Mouse (Mus musculus): ENCODE data around the gene Pld2. TPM values are rescaled to one million over a fixed set of nuclear protein-coding genes. Genes with fewer than 3 reads are reported as not detected.
"Not testable (repeated sequence)": the region's sequence is repeated elsewhere in the genome, so short reads cannot be mapped to it uniquely, and the experiment has no call there.

Gene Pld2
- polyA plus RNA-seq, 1 experiment = not detected

GRCm38 (mm10) chr11:70511242-70511641 lies 28.6 kb upstream of the Pld2 start:
- H3K27ac ChIP-seq (ENCODE audit: insufficient read depth, low read depth, low read length) = no peak overlapping the region
- no peak overlapping the region for H3K4me3 ChIP-seq (ENCODE audit: insufficient read depth, low read depth, low read length)
- 57% methylated on average over 2 of the region's 2 CpGs for WGBS
- H3K4me1 ChIP-seq (ENCODE audit: control insufficient read depth, insufficient read depth, low read length) = peaks cover 8% of the 10 kb centered on the region
- TF ChIP-seq POLR2A (IDR thresholded peaks at IDR 0.05; ENCODE audit: insufficient read depth, low read depth, low read length) = no peak
- no peak for TF ChIP-seq CTCF (IDR thresholded peaks at IDR 0.05; ENCODE audit: insufficient read depth, low read depth, low read length)

- TF ChIP-seq CTCF (IDR thresholded peaks at IDR 0.05; ENCODE audit: insufficient read depth, low read depth, low read length) (no peak), POLR2A (IDR thresholded peaks at IDR 0.05; ENCODE audit: insufficient read depth, low read depth, low read length) (no peak)
- 88% methylated on average over 7 of the region's 7 CpGs for WGBS
- Histone ChIP-seq H3K27ac (ENCODE audit: insufficient read depth, low read depth, low read length) (no peak overlapping the region), H3K4me3 (ENCODE audit: insufficient read depth, low read depth, low read length) (no peak overlapping the region), H3K4me1 (ENCODE audit: control insufficient read depth, insufficient read depth, low read length) (peaks cover 8% of the 10 kb centered on the region)
Observed at GRCm38 (mm10) chr11:70511825-70512224, 28.0 kb upstream of the Pld2 start.

GRCm38 (mm10) chr11:70512709-70513342 lies 27.0 kb upstream of the Pld2 start:
- TF ChIP-seq CTCF (IDR thresholded peaks at IDR 0.05; ENCODE audit: insufficient read depth, low read depth, low read length) (no peak), POLR2A (IDR thresholded peaks at IDR 0.05; ENCODE audit: insufficient read depth, low read depth, low read length) (no peak)
- H3K4me1 ChIP-seq (ENCODE audit: control insufficient read depth, insufficient read depth, low read length) = peaks cover 8% of the 10 kb centered on the region
- WGBS = 68% methylated on average over 7 of the region's 7 CpGs
- no peak overlapping the region for H3K4me3 ChIP-seq (ENCODE audit: insufficient read depth, low read depth, low read length)
- no peak overlapping the region for H3K27ac ChIP-seq (ENCODE audit: insufficient read depth, low read depth, low read length)

GRCm38 (mm10) chr11:70513520-70513919 lies 26.3 kb upstream of the Pld2 start:
- 54% methylated on average over 11 of the region's 11 CpGs for WGBS
- peaks cover 8% of the 10 kb centered on the region for H3K4me1 ChIP-seq (ENCODE audit: control insufficient read depth, insufficient read depth, low read length)
- TF ChIP-seq POLR2A (IDR thresholded peaks at IDR 0.05; ENCODE audit: insufficient read depth, low read depth, low read length) = no peak
- no peak for TF ChIP-seq CTCF (IDR thresholded peaks at IDR 0.05; ENCODE audit: insufficient read depth, low read depth, low read length)
- no peak overlapping the region for H3K4me3 ChIP-seq (ENCODE audit: insufficient read depth, low read depth, low read length)
- H3K27ac ChIP-seq (ENCODE audit: insufficient read depth, low read depth, low read length) = no peak overlapping the region

GRCm38 (mm10) chr11:70514288-70514687 lies 25.6 kb upstream of the Pld2 start, which contains the start of gene Vmo1:
TSS of gene Vmo1 (minus strand) at chr11:70514616.
- Histone ChIP-seq H3K27ac (ENCODE audit: insufficient read depth, low read depth, low read length) (no peak within 1 kb of the TSS), H3K4me3 (ENCODE audit: insufficient read depth, low read depth, low read length) (no peak within 1 kb of the TSS), H3K4me1 (ENCODE audit: control insufficient read depth, insufficient read depth, low read length) (peaks cover 8% of the 10 kb centered on the region)
- no peak for TF ChIP-seq POLR2A (IDR thresholded peaks at IDR 0.05; ENCODE audit: insufficient read depth, low read depth, low read length)
- no peak for TF ChIP-seq CTCF (IDR thresholded peaks at IDR 0.05; ENCODE audit: insufficient read depth, low read depth, low read length)
- WGBS = 89% methylated on average over 7 of the region's 7 CpGs

- WGBS = 28% methylated on average over 2 of the region's 2 CpGs
- Histone ChIP-seq H3K4me3 (ENCODE audit: insufficient read depth, low read depth, low read length) (no peak overlapping the region), H3K27ac (ENCODE audit: insufficient read depth, low read depth, low read length) (no peak overlapping the region), H3K4me1 (ENCODE audit: control insufficient read depth, insufficient read depth, low read length) (peaks cover 8% of the 10 kb centered on the region)
- no peak for TF ChIP-seq POLR2A (IDR thresholded peaks at IDR 0.05; ENCODE audit: insufficient read depth, low read depth, low read length)
- no peak for TF ChIP-seq CTCF (IDR thresholded peaks at IDR 0.05; ENCODE audit: insufficient read depth, low read depth, low read length)
Observed at GRCm38 (mm10) chr11:70516352-70516751, 23.5 kb upstream of the Pld2 start.

- Histone ChIP-seq H3K4me1 (ENCODE audit: control insufficient read depth, insufficient read depth, low read length) (peaks cover 7% of the 10 kb centered on the region), H3K4me3 (ENCODE audit: insufficient read depth, low read depth, low read length) (no peak overlapping the region), H3K27ac (ENCODE audit: insufficient read depth, low read depth, low read length) (no peak overlapping the region)
- 68% methylated on average over 1 of the region's 1 CpGs for WGBS
- TF ChIP-seq POLR2A (IDR thresholded peaks at IDR 0.05; ENCODE audit: insufficient read depth, low read depth, low read length) (no peak), CTCF (IDR thresholded peaks at IDR 0.05; ENCODE audit: insufficient read depth, low read depth, low read length) (no peak)
Observed at GRCm38 (mm10) chr11:70518436-70518835, 21.4 kb upstream of the Pld2 start.

- Histone ChIP-seq H3K4me1 (ENCODE audit: control insufficient read depth, insufficient read depth, low read length) (peaks cover 6% of the 10 kb centered on the region), H3K4me3 (ENCODE audit: insufficient read depth, low read depth, low read length) (peak within 1 kb of the TSS; percentile 25), H3K27ac (ENCODE audit: insufficient read depth, low read depth, low read length) (no peak within 1 kb of the TSS)
- WGBS = 86% methylated on average over 10 of the region's 10 CpGs
- TF ChIP-seq CTCF (IDR thresholded peaks at IDR 0.05; ENCODE audit: insufficient read depth, low read depth, low read length) = no peak
- TF ChIP-seq POLR2A (IDR thresholded peaks at IDR 0.05; ENCODE audit: insufficient read depth, low read depth, low read length) = no peak
Observed at GRCm38 (mm10) chr11:70518923-70519322, 20.9 kb upstream of the Pld2 start, which contains the start of gene Gltpd2. TSS of gene Gltpd2 (plus strand) at chr11:70519196.

GRCm38 (mm10) chr11:70520178-70520769 lies 19.6 kb upstream of the Pld2 start:
- no peak for TF ChIP-seq POLR2A (IDR thresholded peaks at IDR 0.05; ENCODE audit: insufficient read depth, low read depth, low read length)
- no peak for TF ChIP-seq CTCF (IDR thresholded peaks at IDR 0.05; ENCODE audit: insufficient read depth, low read depth, low read length)
- H3K4me3 ChIP-seq (ENCODE audit: insufficient read depth, low read depth, low read length) = peak overlapping the region; percentile 25
- H3K27ac ChIP-seq (ENCODE audit: insufficient read depth, low read depth, low read length) = no peak overlapping the region
- WGBS = 31% methylated on average over 41 of the region's 41 CpGs
- peaks cover 6% of the 10 kb centered on the region for H3K4me1 ChIP-seq (ENCODE audit: control insufficient read depth, insufficient read depth, low read length)

- peaks cover 13% of the 10 kb centered on the region for H3K4me1 ChIP-seq (ENCODE audit: control insufficient read depth, insufficient read depth, low read length)
- 89% methylated on average over 8 of the region's 8 CpGs for WGBS
- not testable (repeated sequence) for H3K27ac ChIP-seq (ENCODE audit: insufficient read depth, low read depth, low read length); H3K4me3 ChIP-seq (ENCODE audit: insufficient read depth, low read depth, low read length)
Observed at GRCm38 (mm10) chr11:70523306-70523989, 16.4 kb upstream of the Pld2 start.
